Mouse (Mus musculus): ENCODE measurements around the gene Cdyl2.

- no peak for TF ChIP-seq CHD2 (IDR thresholded peaks at IDR 0.05; ENCODE audit: low read depth, low read length)
- no peak for TF ChIP-seq ZC3H11A (IDR thresholded peaks at IDR 0.05; ENCODE audit: borderline replicate concordance, low read depth, low read length)
Observed at GRCm38 (mm10) chr8:116645376-116645775, 87.4 kb downstream of the Cdyl2 start.
